Mouse (Mus musculus) midbrain, postnatal 0 days (tissue): ENCODE data around the gene Rfx5. TPM values are rescaled to one million over a fixed set of nuclear protein-coding genes. Genes with fewer than 3 reads are reported as not detected.

Experiments used
- ATAC-seq: fragments of 200-750 bp; cut with Nextera tagmentation; 2 replicates; pipeline ENCODE4 v1.8.0; 2017; ENCODE audit warnings: moderate number of reproducible peaks, mild to moderate bottlenecking, moderate TSS enrichment, moderate library complexity; ENCODE audit not compliant: low FRiP score
- DNase-seq: peaks from one replicate; pipeline ENCODE4 v3.0.0-alpha.2; 2015; ENCODE audit warnings: low spot score
- H3K27ac ChIP-seq: fragments of 300-500 bp; sonication (generic); 2 replicates; pipeline ENCODE4 v1.5.1; 2014; ENCODE audit warnings: low read depth, mild to moderate bottlenecking, low read length, mixed read lengths
- H3K27me3 ChIP-seq: fragments of 300-500 bp; sonication (generic); 2 replicates; pipeline ENCODE4 v1.6.1; 2014; ENCODE audit warnings: low read length, control low read depth, mixed read lengths; ENCODE audit not compliant: insufficient read depth
- H3K36me3 ChIP-seq: fragments of 300-500 bp; sonication (generic); 2 replicates; pipeline ENCODE4 v1.6.1; 2014; ENCODE audit warnings: low read length, control low read depth, mixed read lengths; ENCODE audit not compliant: insufficient read depth
- H3K4me1 ChIP-seq: fragments of 300-500 bp; sonication (generic); 2 replicates; pipeline ENCODE4 v1.6.1; 2014; ENCODE audit warnings: mild to moderate bottlenecking, control low read depth, antibody characterized with exemption, low read length, mixed read lengths; ENCODE audit not compliant: insufficient read depth
- H3K4me2 ChIP-seq: fragments of 300-500 bp; sonication (generic); 2 replicates; pipeline ENCODE4 v1.6.1; 2014; ENCODE audit warnings: low read depth, mild to moderate bottlenecking, low read length, mixed read lengths; ENCODE audit not compliant: poor library complexity, severe bottlenecking
- H3K4me3 ChIP-seq: fragments of 300-500 bp; sonication (generic); 2 replicates; pipeline ENCODE4 v1.5.1; 2014; ENCODE audit warnings: low read depth, mild to moderate bottlenecking, low read length, moderate library complexity
- H3K9ac ChIP-seq: fragments of 300-500 bp; sonication (generic); replicated peaks from 2 replicates; pipeline ENCODE4 v1.6.1; 2014; ENCODE audit warnings: mild to moderate bottlenecking, low read length, moderate library complexity, mixed read lengths; ENCODE audit not compliant: poor library complexity, severe bottlenecking
- H3K9me3 ChIP-seq: fragments of 300-500 bp; sonication (generic); 2 replicates; pipeline ENCODE4 v1.6.1; 2016; ENCODE audit warnings: low read length, control low read depth
- CTCF ChIP-seq: IDR thresholded peaks from 2 replicates; pipeline ENCODE4 v1.5.1; 2016; ENCODE audit warnings: antibody characterized with exemption, mild to moderate bottlenecking
- WGBS: fragments of 180-500 bp; shearing (Covaris S2); extraction: QIAGEN DNeasy Blood & Tissue Kit; methylation state at CpG from one replicate; pipeline ENCODE4 v1.1.7; 2014; 5-methylcytosine and 5-hydroxymethylcytosine counted together
- microRNA-seq: library from miRNA; unstranded; fragments of <30 nt; microRNA quantifications from one replicate; pipeline ENCODE4, GENCODE M21; 2016; ENCODE audit warnings: borderline number of aligned reads
- polyA plus RNA-seq: library from polyadenylated mRNA; unstranded; fragments of >200 nt; fragmentation: Nextera tagmentation; extraction: Ambion mirVana; gene quantifications from 2 replicates; pipeline ENCODE4 v1.2.1, GENCODE M21; 2015
- total RNA-seq: library from RNA; depleted of rRNA; stranded (reverse); fragments of >200 nt; gene quantifications from 2 replicates; pipeline ENCODE4 v1.2.3, GENCODE M21; 2014; rRNA removed

The Rfx5 gene
- total and polyA plus RNA-seq, 2 experiments from 2014 or later = 6.9 to 17.5 TPM

DNA sequence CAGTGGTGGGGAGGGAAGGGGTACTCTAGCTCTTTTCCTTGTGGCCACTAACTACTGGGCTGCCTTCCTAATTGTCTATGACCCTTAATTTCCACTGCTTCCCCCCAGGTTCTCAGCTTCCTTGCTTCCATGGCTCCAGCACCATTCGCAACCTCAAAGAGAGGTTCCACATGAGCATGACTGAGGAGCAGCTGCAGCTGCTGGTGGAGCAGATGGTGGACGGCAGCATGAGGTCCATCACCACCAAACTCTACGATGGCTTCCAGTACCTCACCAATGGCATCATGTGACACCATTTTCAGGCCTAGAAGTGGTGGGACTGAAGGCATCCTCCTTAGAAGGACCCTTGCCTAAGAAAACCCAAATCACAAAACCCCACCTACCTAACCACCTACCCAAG lies 51.8 kb downstream of the Rfx5 start:
- TF ChIP-seq CTCF = no peak
- H3K36me3 ChIP-seq = peaks cover 60% of the 10 kb centered on the region

DNA sequence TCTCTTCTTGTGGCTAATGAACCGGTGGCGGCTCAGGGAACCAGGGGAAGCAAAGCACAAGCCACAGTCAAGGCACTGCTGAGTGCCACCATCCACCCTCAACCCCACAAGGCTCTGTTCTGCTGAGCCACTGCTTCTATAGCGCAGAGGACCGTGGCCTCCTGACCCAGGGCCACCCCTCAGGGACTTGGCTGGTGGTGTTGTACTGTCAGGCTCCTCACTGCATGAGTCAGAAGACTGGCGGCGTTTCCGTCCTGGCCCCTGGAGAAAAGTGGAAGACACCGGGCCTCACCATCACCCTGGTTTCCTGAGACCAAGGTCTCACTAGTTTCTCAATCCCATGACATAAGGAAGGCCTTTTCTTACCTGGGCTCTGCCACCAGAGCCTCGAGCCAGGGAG lies 53.8 kb downstream of the Rfx5 start:
- DNase-seq (no peak), ATAC-seq (no peak)
- no peaks in the 10 kb centered on the region for H3K4me1 ChIP-seq
- 90% methylated on average over 9 of the region's 9 CpGs for WGBS
- no peak for TF ChIP-seq CTCF
- H3K4me3 ChIP-seq = no peak overlapping the region
- H3K27ac ChIP-seq = no peak overlapping the region
- H3K4me2 ChIP-seq = no peak overlapping the region
- no peaks in the 10 kb centered on the region for H3K9me3 ChIP-seq
- H3K27me3 ChIP-seq = no peaks in the 10 kb centered on the region
- no peak overlapping the region for H3K9ac ChIP-seq
- peaks cover 74% of the 10 kb centered on the region for H3K36me3 ChIP-seq

More for the DNA sequence above, 51.8 kb downstream of the Rfx5 start:
- Histone ChIP-seq H3K4me2 (no peak overlapping the region), H3K9me3 (no peaks in the 10 kb centered on the region), H3K9ac (no peak overlapping the region), H3K27me3 (no peaks in the 10 kb centered on the region), H3K4me1 (no peaks in the 10 kb centered on the region), H3K27ac (no peak overlapping the region), H3K4me3 (no peak overlapping the region)
- 94% methylated on average over 3 of the region's 3 CpGs for WGBS
- DNase-seq (no peak), ATAC-seq (no peak)

GRCm38 (mm10) chr3:95010396-95010795 lies 56.5 kb downstream of the Rfx5 start:
- TF ChIP-seq CTCF = no peak

More at GRCm38 (mm10) chr3:95010396-95010795, 56.5 kb downstream of the Rfx5 start:
- no peak for DNase-seq
- no peaks in the 10 kb centered on the region for H3K9me3 ChIP-seq
- peaks cover 11% of the 10 kb centered on the region; the same call in 1 of the 2 replicates for H3K4me1 ChIP-seq
- H3K9ac ChIP-seq = no peak overlapping the region
- H3K27ac ChIP-seq = no peak overlapping the region
- no peaks in the 10 kb centered on the region for H3K27me3 ChIP-seq
- 93% methylated on average over 7 of the region's 7 CpGs for WGBS
- no peak overlapping the region for H3K4me2 ChIP-seq
- peaks cover 56% of the 10 kb centered on the region for H3K36me3 ChIP-seq
- H3K4me3 ChIP-seq = no peak overlapping the region
- no peak for ATAC-seq

Small RNAs within 50 kb of the gene (microRNA-seq; reads per million reads assigned to microRNA genes)
- 1.0 reads per million for gene Mir7013

Other genes starting within 250 kb of the Rfx5 start
- gene Cgn, start 167.6 kb upstream of the Rfx5 start, total RNA-seq = 11.6 and 13.6 TPM in 2 replicates
- gene Cgn, start 167.6 kb upstream of the Rfx5 start, polyA plus RNA-seq = 11.4 and 12.4 TPM in 2 replicates
- gene Pogz, start 116.5 kb upstream of the Rfx5 start, total RNA-seq = 42.5 and 59.9 TPM in 2 replicates
- 17.2 and 17.5 TPM in 2 replicates for gene Pogz, start 116.5 kb upstream of the Rfx5 start, polyA plus RNA-seq
- 270 and 309 TPM in 2 replicates for gene Psmb4, start 67.1 kb upstream of the Rfx5 start, total RNA-seq
- gene Psmb4, start 67.1 kb upstream of the Rfx5 start, polyA plus RNA-seq = 358 and 362 TPM in 2 replicates
- gene Selenbp1, start 21.0 kb upstream of the Rfx5 start, total RNA-seq = 17.7 and 19.8 TPM in 2 replicates
- gene Selenbp1, start 21.0 kb upstream of the Rfx5 start, polyA plus RNA-seq = 11.7 and 13.7 TPM in 2 replicates
- 55.0 and 60.7 TPM in 2 replicates for gene Pi4kb, start 20.7 kb downstream of the Rfx5 start, total RNA-seq
- gene Pi4kb, start 20.7 kb downstream of the Rfx5 start, polyA plus RNA-seq = 21.0 and 24.3 TPM in 2 replicates
- gene Zfp687, start 61.4 kb downstream of the Rfx5 start, total RNA-seq = 25.7 and 30.0 TPM in 2 replicates
- 13.3 and 15.6 TPM in 2 replicates for gene Zfp687, start 61.4 kb downstream of the Rfx5 start, polyA plus RNA-seq
- 179 and 200 TPM in 2 replicates for gene Psmd4, start 88.5 kb downstream of the Rfx5 start, total RNA-seq
- 262 and 267 TPM in 2 replicates for gene Psmd4, start 88.5 kb downstream of the Rfx5 start, polyA plus RNA-seq
- gene Pip5k1a, start 152.9 kb downstream of the Rfx5 start, total RNA-seq = 20.1 and 21.6 TPM in 2 replicates
- 12.9 and 13.3 TPM in 2 replicates for gene Pip5k1a, start 152.9 kb downstream of the Rfx5 start, polyA plus RNA-seq
- gene Vps72, start 156.9 kb downstream of the Rfx5 start, total RNA-seq = 69.6 and 84.7 TPM in 2 replicates
- 131 and 136 TPM in 2 replicates for gene Vps72, start 156.9 kb downstream of the Rfx5 start, polyA plus RNA-seq
- gene Tmod4, start 170.4 kb downstream of the Rfx5 start, total RNA-seq = not detected in 2 replicates
- 0.41 and 0.49 TPM in 2 replicates for gene Tmod4, start 170.4 kb downstream of the Rfx5 start, polyA plus RNA-seq
- gene Scnm1, start 179.9 kb downstream of the Rfx5 start, total RNA-seq = 47.6 and 60.4 TPM in 2 replicates
- 69.6 and 82.7 TPM in 2 replicates for gene Scnm1, start 179.9 kb downstream of the Rfx5 start, polyA plus RNA-seq
- 35.3 and 42.2 TPM in 2 replicates for gene Lysmd1, start 180.0 kb downstream of the Rfx5 start, total RNA-seq
- 50.9 and 51.9 TPM in 2 replicates for gene Lysmd1, start 180.0 kb downstream of the Rfx5 start, polyA plus RNA-seq
- 0.93 and 1.2 TPM in 2 replicates for gene Tnfaip8l2, start 188.3 kb downstream of the Rfx5 start, total RNA-seq
- gene Tnfaip8l2, start 188.3 kb downstream of the Rfx5 start, polyA plus RNA-seq = 2.2 and 2.8 TPM in 2 replicates
- 126 and 148 TPM in 2 replicates for gene Sema6c, start 206.4 kb downstream of the Rfx5 start, total RNA-seq
- 17.1 and 18.4 TPM in 2 replicates for gene Sema6c, start 206.4 kb downstream of the Rfx5 start, polyA plus RNA-seq